Mouse (Mus musculus): ENCODE results near the gene Sidt1. TPM values are rescaled to one million over a fixed set of nuclear protein-coding genes. Genes with fewer than 3 reads are reported as not detected.
"Not testable (repeated sequence)": the region's sequence is repeated elsewhere in the genome, so short reads cannot be mapped to it uniquely, and the experiment has no call there.

Gene Sidt1
- polyA plus RNA-seq, 1 experiment from 2014 or later, result not detected

DNA sequence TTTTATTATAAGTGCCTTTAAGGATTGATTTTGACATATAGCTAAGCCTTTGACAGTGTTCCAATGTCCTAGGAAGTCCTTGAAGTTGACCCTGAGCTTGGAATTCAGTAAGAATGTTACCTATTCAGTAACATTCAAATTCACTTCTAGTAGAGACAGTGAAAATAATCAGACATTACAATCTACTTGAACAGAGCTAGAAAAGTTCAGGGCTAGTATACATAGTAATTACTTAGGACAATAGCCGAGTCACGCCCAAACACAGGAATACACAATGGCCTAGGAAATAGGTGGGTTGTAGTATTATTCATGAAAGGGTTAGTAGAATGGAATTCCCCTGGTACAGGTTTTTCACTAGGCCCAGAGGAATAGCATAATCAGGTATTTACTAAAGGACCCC is 40.3 kb downstream of the Sidt1 start:
- not testable (repeated sequence) for H3K9me3 ChIP-seq (replicated peaks); DNase-seq (ENCODE audit: low spot score); H3K27me3 ChIP-seq (ENCODE audit: low read depth, poor library complexity, severe bottlenecking); H3K4me1 ChIP-seq; H3K36me3 ChIP-seq; H3K4me3 ChIP-seq; H3K27ac ChIP-seq
- WGBS, result 95% methylated on average over 2 of the region's 2 CpGs

- H3K27ac ChIP-seq, result no peak overlapping the region
- DNase-seq (ENCODE audit: low spot score), result no peak
- H3K36me3 ChIP-seq, result no peaks in the 10 kb centered on the region
- no peaks in the 10 kb centered on the region for H3K27me3 ChIP-seq (ENCODE audit: low read depth, poor library complexity, severe bottlenecking)
- no peaks in the 10 kb centered on the region for H3K9me3 ChIP-seq (replicated peaks)
- no peak overlapping the region for H3K4me3 ChIP-seq
- no peaks in the 10 kb centered on the region for H3K4me1 ChIP-seq
- 76% methylated on average over 4 of the region's 4 CpGs for WGBS
These were observed 43.9 kb downstream of the Sidt1 start for GRCm38 (mm10) chr16:44289004-44289648.

DNA sequence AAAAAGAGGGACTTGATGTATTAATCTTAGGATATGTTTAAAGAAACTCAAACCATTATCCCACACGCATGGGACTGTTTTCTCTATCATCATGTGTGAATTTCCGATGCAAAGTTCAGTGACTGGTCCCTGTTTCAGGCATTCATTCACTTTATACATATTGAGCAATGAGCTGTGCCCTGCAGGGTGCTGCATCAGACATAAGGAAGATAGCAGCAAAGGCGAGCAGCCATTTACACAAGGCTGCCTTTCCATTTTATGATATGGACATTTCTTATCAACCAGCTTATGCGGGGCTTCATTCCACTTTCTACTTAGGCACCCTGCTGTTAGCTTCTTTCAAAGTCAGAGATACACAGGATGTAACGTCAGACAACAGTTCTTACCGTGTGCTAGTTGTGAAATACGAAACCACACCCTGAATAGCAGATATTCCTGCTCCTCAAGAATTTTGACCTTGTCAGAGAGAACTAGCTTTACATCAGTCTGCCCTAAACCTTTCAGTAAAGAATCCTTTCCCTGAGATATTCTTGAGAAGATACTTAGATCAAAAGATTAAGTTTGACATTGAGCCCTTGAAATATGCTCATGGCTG is 45.5 kb downstream of the Sidt1 start:
- Histone ChIP-seq H3K4me1 (no peaks in the 10 kb centered on the region), H3K9me3 (replicated peaks) (no peaks in the 10 kb centered on the region), H3K36me3 (no peaks in the 10 kb centered on the region), H3K4me3 (no peak overlapping the region), H3K27me3 (ENCODE audit: low read depth, poor library complexity, severe bottlenecking) (no peaks in the 10 kb centered on the region), H3K27ac (no peak overlapping the region)
- WGBS, result 62% methylated on average over 7 of the region's 7 CpGs
- DNase-seq (ENCODE audit: low spot score), result no peak

DNA sequence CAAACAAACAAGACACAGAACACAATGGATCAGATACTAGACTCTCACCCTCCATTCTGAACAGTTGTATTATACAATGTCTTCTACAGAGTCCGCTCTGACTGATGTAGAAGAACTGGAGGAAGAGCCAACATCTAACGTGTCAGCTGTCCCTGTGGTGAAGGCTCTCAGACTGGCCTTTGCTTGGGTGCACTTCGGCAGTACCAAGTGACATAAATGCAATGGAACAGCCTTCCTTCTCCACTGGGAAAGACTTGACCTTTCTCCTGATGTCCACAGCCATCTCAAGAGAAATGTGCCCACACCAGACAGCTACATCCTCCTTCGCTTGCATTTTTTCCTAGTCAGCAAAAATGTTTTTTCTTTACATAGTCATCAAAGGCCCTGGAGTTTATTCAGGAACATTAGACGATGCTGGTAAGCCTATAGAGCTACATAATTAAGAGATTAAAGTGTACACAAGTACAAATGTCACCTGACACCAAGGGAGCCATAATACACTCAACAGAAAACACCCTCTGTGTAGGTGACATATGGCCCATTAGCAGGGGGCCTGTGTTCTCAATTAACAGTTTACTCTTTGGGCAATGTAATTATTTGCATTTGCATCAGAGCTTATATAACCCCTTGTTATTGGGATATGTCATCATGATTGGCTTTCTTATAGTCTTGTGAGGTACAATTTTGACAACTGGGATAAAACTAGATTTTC is 50.2 kb downstream of the Sidt1 start:
- Histone ChIP-seq H3K27me3 (ENCODE audit: low read depth, poor library complexity, severe bottlenecking) (no peaks in the 10 kb centered on the region), H3K9me3 (replicated peaks) (no peaks in the 10 kb centered on the region)
- 78% methylated on average over 5 of the region's 5 CpGs for WGBS

GRCm38 (mm10) chr16:44282036-44282435 is 51.0 kb downstream of the Sidt1 start:
- WGBS, result 76% methylated on average over 3 of the region's 3 CpGs
- no peak overlapping the region for H3K27ac ChIP-seq
- H3K9me3 ChIP-seq (replicated peaks), result no peaks in the 10 kb centered on the region
- no peaks in the 10 kb centered on the region for H3K36me3 ChIP-seq
- H3K27me3 ChIP-seq (ENCODE audit: low read depth, poor library complexity, severe bottlenecking), result no peaks in the 10 kb centered on the region
- H3K4me3 ChIP-seq, result no peak overlapping the region
- no peak for DNase-seq (ENCODE audit: low spot score)
- H3K4me1 ChIP-seq, result no peaks in the 10 kb centered on the region; the same call in 1 of the 2 replicates

More for the DNA sequence above, 50.2 kb downstream of the Sidt1 start:
- H3K36me3 ChIP-seq, result no peaks in the 10 kb centered on the region
- no peak for DNase-seq (ENCODE audit: low spot score)
- no peaks in the 10 kb centered on the region; the same call in 1 of the 2 replicates for H3K4me1 ChIP-seq
- no peak overlapping the region for H3K4me3 ChIP-seq
- H3K27ac ChIP-seq, result no peak overlapping the region

DNA sequence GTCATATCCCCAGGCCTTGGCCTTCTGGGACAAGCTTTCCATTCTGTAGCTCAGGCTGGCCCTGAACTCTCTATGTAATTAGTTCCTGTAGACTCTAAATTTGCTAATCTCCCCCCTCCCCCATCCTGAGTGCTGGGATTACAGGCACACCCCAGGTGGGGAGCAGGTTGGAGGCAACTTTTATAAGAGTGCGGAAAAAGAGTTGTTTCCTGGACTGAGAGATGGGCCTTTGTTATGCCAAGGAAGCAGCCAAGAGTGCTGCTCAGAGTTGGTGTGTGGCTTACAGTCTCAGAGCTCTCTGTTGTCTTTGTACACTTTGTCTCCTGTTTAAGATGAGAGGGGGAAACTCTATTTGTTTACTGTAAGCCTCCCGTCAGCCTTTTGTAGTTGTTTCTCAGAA is 52.2 kb downstream of the Sidt1 start:
- Histone ChIP-seq H3K4me1 (no peaks in the 10 kb centered on the region; the same call in 1 of the 2 replicates), H3K4me3 (no peak overlapping the region), H3K27ac (no peak overlapping the region), H3K36me3 (no peaks in the 10 kb centered on the region), H3K9me3 (replicated peaks) (no peaks in the 10 kb centered on the region), H3K27me3 (ENCODE audit: low read depth, poor library complexity, severe bottlenecking) (no peaks in the 10 kb centered on the region)
- WGBS, result 79% methylated on average over 2 of the region's 2 CpGs
- DNase-seq (ENCODE audit: low spot score), result no peak

DNA sequence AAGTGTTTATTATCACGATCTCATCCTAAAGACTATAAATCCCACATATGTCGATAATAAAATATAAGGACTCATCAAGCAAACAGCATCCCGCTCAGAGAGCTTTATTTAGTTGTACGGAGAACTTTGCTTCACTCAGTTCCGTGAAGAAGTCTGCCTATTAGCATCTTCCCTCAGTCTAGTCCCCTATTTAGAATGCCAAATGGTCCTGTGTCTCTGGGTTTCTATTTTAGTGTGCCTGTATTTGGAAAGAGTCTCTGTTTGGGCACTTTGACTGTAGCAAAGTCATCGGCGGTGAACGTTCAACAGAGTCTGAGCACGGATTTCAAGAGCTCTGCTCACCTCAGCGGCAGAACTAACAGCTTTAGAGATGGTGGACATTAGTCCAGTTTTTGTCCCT is 55.8 kb downstream of the Sidt1 start:
- Histone ChIP-seq H3K4me1 (no peaks in the 10 kb centered on the region; the same call in 1 of the 2 replicates), H3K36me3 (no peaks in the 10 kb centered on the region), H3K9me3 (replicated peaks) (no peaks in the 10 kb centered on the region), H3K27me3 (ENCODE audit: low read depth, poor library complexity, severe bottlenecking) (no peaks in the 10 kb centered on the region), H3K27ac (no peak overlapping the region), H3K4me3 (no peak overlapping the region)
- no peak for DNase-seq (ENCODE audit: low spot score)
- WGBS, result 96% methylated on average over 10 of the region's 10 CpGs

GRCm38 (mm10) chr16:44271371-44272038 is 61.5 kb downstream of the Sidt1 start:
- Histone ChIP-seq H3K36me3 (no peaks in the 10 kb centered on the region), H3K9me3 (replicated peaks) (no peaks in the 10 kb centered on the region), H3K27ac (no peak overlapping the region), H3K4me1 (no peaks in the 10 kb centered on the region), H3K4me3 (no peak overlapping the region), H3K27me3 (ENCODE audit: low read depth, poor library complexity, severe bottlenecking) (no peaks in the 10 kb centered on the region)
- 85% methylated on average over 9 of the region's 9 CpGs for WGBS
- no peak for DNase-seq (ENCODE audit: low spot score)

- Histone ChIP-seq H3K36me3 (no peaks in the 10 kb centered on the region), H3K4me3 (no peak overlapping the region), H3K9me3 (replicated peaks) (no peaks in the 10 kb centered on the region), H3K27me3 (ENCODE audit: low read depth, poor library complexity, severe bottlenecking) (no peaks in the 10 kb centered on the region), H3K4me1 (no peaks in the 10 kb centered on the region), H3K27ac (no peak overlapping the region)
- no peak for DNase-seq (ENCODE audit: low spot score)
- WGBS, result 87% methylated on average over 5 of the region's 5 CpGs
These were observed 62.4 kb downstream of the Sidt1 start for GRCm38 (mm10) chr16:44270606-44271005.

DNA sequence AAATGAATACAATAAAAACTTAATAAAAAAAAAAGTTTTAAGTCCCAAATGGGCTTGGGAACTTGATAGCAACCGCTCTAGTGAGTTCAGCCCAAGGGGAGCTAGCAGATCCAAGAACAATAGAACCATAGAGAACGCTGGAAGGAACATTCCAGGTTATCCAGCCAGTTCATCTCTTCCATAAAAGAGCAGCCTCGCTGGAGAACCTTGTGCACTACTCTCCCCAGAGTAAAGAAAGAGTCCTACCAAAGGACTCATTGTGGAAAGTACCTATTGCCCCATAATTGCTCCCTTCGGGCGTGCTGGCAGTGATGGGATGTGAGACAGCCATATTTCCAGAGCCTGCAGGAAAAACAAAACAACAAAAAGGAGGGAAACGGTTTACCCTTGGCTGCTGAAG is 63.4 kb downstream of the Sidt1 start:
- H3K4me3 ChIP-seq, result no peak overlapping the region
- no peak for DNase-seq (ENCODE audit: low spot score)
- H3K27ac ChIP-seq, result no peak overlapping the region
- whole genome bisulfite sequencing, result 84% methylated on average over 6 of the region's 6 CpGs
- no peaks in the 10 kb centered on the region for H3K9me3 ChIP-seq (replicated peaks)
- H3K27me3 ChIP-seq (ENCODE audit: low read depth, poor library complexity, severe bottlenecking), result no peaks in the 10 kb centered on the region
- no peaks in the 10 kb centered on the region for H3K4me1 ChIP-seq
- no peaks in the 10 kb centered on the region for H3K36me3 ChIP-seq

GRCm38 (mm10) chr16:44268541-44269215 is 64.3 kb downstream of the Sidt1 start:
- 91% methylated on average over 7 of the region's 7 CpGs for WGBS
- H3K9me3 ChIP-seq (replicated peaks), result no peaks in the 10 kb centered on the region

DNA sequence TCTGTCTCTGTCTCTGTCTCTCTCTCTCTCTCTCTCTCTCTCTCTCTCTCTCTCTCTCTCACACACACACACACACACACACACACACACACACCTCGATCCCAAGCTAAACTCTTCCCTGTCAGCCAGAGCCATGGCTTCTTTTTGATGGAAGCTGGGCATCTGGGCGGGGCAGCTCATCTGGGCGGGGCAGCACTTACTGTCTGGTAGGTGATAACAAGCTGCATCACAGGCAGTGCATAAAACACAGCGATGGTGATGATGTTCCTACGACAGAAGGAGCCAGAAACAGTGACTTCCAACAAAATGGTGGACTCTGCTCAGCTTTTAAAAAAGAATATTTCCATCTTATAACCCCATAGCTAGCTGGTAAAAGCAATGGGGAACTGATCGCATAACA is 67.4 kb downstream of the Sidt1 start:
- no peak for DNase-seq (ENCODE audit: low spot score)
- Histone ChIP-seq H3K27me3 (ENCODE audit: low read depth, poor library complexity, severe bottlenecking) (no peaks in the 10 kb centered on the region), H3K4me3 (no peak overlapping the region), H3K36me3 (no peaks in the 10 kb centered on the region), H3K27ac (no peak overlapping the region), H3K4me1 (no peaks in the 10 kb centered on the region), H3K9me3 (replicated peaks) (no peaks in the 10 kb centered on the region)
- 84% methylated on average over 6 of the region's 6 CpGs for WGBS

More at GRCm38 (mm10) chr16:44268541-44269215, 64.3 kb downstream of the Sidt1 start:
- DNase-seq (ENCODE audit: low spot score), result no peak
- Histone ChIP-seq H3K4me3 (no peak overlapping the region), H3K27ac (no peak overlapping the region), H3K4me1 (no peaks in the 10 kb centered on the region), H3K27me3 (ENCODE audit: low read depth, poor library complexity, severe bottlenecking) (no peaks in the 10 kb centered on the region), H3K36me3 (no peaks in the 10 kb centered on the region)
